Mouse (Mus musculus): ENCODE measurements around the gene Cyp27b1.

DNA sequence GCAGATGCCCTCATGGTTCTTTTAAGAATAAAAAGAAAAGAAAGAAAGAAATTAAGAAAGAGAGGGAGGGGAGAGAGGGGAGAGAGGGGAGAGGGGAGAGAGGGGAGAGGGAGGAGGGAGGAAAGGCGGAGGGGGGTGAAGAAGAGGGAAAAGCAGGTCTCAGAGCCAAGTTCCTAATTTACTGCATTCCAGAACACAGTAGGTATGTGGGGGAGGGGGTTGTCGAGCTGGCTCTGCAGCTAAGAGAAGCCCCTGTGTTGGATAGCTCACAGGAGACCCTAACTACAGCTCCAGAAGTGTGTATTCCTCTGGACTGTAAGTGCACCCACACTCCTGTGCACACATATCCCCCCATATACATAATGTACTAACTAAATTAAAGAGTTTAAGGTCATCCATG, 31.0 kb upstream of the Cyp27b1 start:
- TF ChIP-seq CTCF (conservative IDR thresholded peaks at IDR 0.05; ENCODE audit: low read length) (no peak), POU5F1 (IDR thresholded peaks at IDR 0.05; ENCODE audit: borderline replicate concordance, low read length) (no peak), NANOG (IDR thresholded peaks at IDR 0.05; ENCODE audit: borderline replicate concordance, low read length) (no peak)

All from E14TG2a.4 (cell line).